ENCODE assay signal across 8 mouse cellular contexts in genomic region chr17:5923281-5923680, GRCm38 (mm10). TPM values are rescaled to one million over a fixed set of nuclear protein-coding genes. Genes with fewer than 3 reads are reported as not detected.
A peak's percentile ranks its signal among the peaks of the same experiment; 100 is the strongest.
DNase-seq lines count a peak whose midpoint lies in the region; ATAC-seq and TF ChIP-seq lines count a peak whose summit lies in the region.
"Had no signal": no experiment of that assay in that cellular context is flagged by ENCODE, and none has a peak within 500 bp of the region (broad histone marks: within the 10 kb centered on the region; RNA-seq: fewer than 3 reads in every experiment).

No protein-coding gene starts in this region.

- no peaks in the 10 kb centered on the region for H3K27me3 ChIP-seq in kidney, embryonic 15.5 days
- no peaks in the 10 kb centered on the region for H3K27me3 ChIP-seq in ES-Bruce4 (ENCODE audit: control insufficient read depth, insufficient read depth, low read length, poor library complexity, severe bottlenecking)
- no peaks in the 10 kb centered on the region for H3K27me3 ChIP-seq in hindbrain, postnatal 0 days (ENCODE audit: insufficient read depth, low read length)
- no peaks in the 10 kb centered on the region for H3K27me3 ChIP-seq in kidney, embryonic 16.5 days (ENCODE audit: insufficient read depth, low read length)
- H3K27me3 ChIP-seq: embryonic facial prominence, embryonic 15.5 days had no signal

- TF ChIP-seq CTCF in ES-Bruce4 (IDR thresholded peaks at IDR 0.05; ENCODE audit: low read depth, low read length) = peak; percentile 66
- TF ChIP-seq CTCF in hindbrain, postnatal 0 days (IDR thresholded peaks at IDR 0.05; ENCODE audit: low read depth) = peak; percentile 80

- peaks cover 95% of the 10 kb centered on the region for H3K36me3 ChIP-seq in kidney, embryonic 15.5 days
- H3K36me3 ChIP-seq in ES-Bruce4 (ENCODE audit: control insufficient read depth, insufficient read depth, low read length, poor library complexity, severe bottlenecking) = no peaks in the 10 kb centered on the region
- H3K36me3 ChIP-seq in hindbrain, postnatal 0 days (ENCODE audit: insufficient read depth, low read length) = peaks cover 22% of the 10 kb centered on the region
- H3K36me3 ChIP-seq in kidney, embryonic 16.5 days (ENCODE audit: insufficient read depth, low read length) = peaks cover 76% of the 10 kb centered on the region

- DNase-seq in kidney, postnatal 14 days = peak; percentile 43
- DNase-seq in NIH3T3 (ENCODE audit: low read depth) = peak; percentile 42
- peak; percentile 78 for DNase-seq in hindbrain, postnatal 0 days (ENCODE audit: low spot score)
- peak; percentile 53 to 72 for DNase-seq in right cerebral cortex, adult 2 months (ENCODE audit: low spot score in 2 of 2)

- TF ChIP-seq POLR2A in ES-Bruce4 (IDR thresholded peaks at IDR 0.05; ENCODE audit: insufficient read depth, low read length) = no peak

- no peak for TF ChIP-seq EP300 in ES-Bruce4 (IDR thresholded peaks at IDR 0.05; ENCODE audit: insufficient read depth, low read depth, low read length)

- H3K4me1 ChIP-seq in kidney, embryonic 15.5 days = no peaks in the 10 kb centered on the region
- H3K4me1 ChIP-seq in ES-Bruce4 (ENCODE audit: control insufficient read depth, insufficient read depth, low read length) = no peaks in the 10 kb centered on the region
- H3K4me1 ChIP-seq in hindbrain, postnatal 0 days (ENCODE audit: insufficient read depth, low read length) = no peaks in the 10 kb centered on the region
- H3K4me1 ChIP-seq in kidney, embryonic 16.5 days (ENCODE audit: insufficient read depth, low read length) = no peaks in the 10 kb centered on the region
- H3K4me1 ChIP-seq: embryonic facial prominence, embryonic 15.5 days had no signal

- WGBS in kidney, embryonic 15.5 days = 77% methylated on average over 9 of the region's 9 CpGs
- WGBS in hindbrain, postnatal 0 days = 63% methylated on average over 9 of the region's 9 CpGs
- WGBS in kidney, embryonic 16.5 days = 79% methylated on average over 9 of the region's 9 CpGs

- no peak overlapping the region for H3K9ac ChIP-seq in kidney, embryonic 15.5 days
- H3K9ac ChIP-seq in ES-Bruce4 (ENCODE audit: low read depth, poor library complexity, severe bottlenecking) = no peak overlapping the region
- no peak overlapping the region for H3K9ac ChIP-seq in hindbrain, postnatal 0 days (replicated peaks; ENCODE audit: low read length)
- H3K9ac ChIP-seq in kidney, embryonic 16.5 days (replicated peaks; ENCODE audit: low read length) = no peak overlapping the region
- H3K9ac ChIP-seq: embryonic facial prominence, embryonic 15.5 days had no signal

- H3K27ac ChIP-seq in kidney, embryonic 15.5 days = no peak overlapping the region
- no peak overlapping the region for H3K27ac ChIP-seq in ES-Bruce4 (ENCODE audit: insufficient read depth, low read length)
- H3K27ac ChIP-seq in hindbrain, postnatal 0 days = no peak overlapping the region
- no peak overlapping the region for H3K27ac ChIP-seq in kidney, embryonic 16.5 days (ENCODE audit: low read length)
- H3K27ac ChIP-seq: embryonic facial prominence, embryonic 15.5 days had no signal

- H3K4me2 ChIP-seq in kidney, embryonic 15.5 days = no peak overlapping the region
- H3K4me2 ChIP-seq in hindbrain, postnatal 0 days (ENCODE audit: low read depth, low read length) = no peak overlapping the region
- H3K4me2 ChIP-seq in kidney, embryonic 16.5 days (replicated peaks; ENCODE audit: low read depth, low read length) = no peak overlapping the region
- H3K4me2 ChIP-seq: embryonic facial prominence, embryonic 15.5 days had no signal

- H3K9me3 ChIP-seq in kidney, embryonic 15.5 days (replicated peaks) = no peaks in the 10 kb centered on the region
- no peaks in the 10 kb centered on the region for H3K9me3 ChIP-seq in ES-Bruce4 (replicated peaks; ENCODE audit: control insufficient read depth, insufficient read depth, low read length, poor library complexity, severe bottlenecking)
- H3K9me3 ChIP-seq in hindbrain, postnatal 0 days (ENCODE audit: low read length) = no peaks in the 10 kb centered on the region
- no peaks in the 10 kb centered on the region for H3K9me3 ChIP-seq in kidney, embryonic 16.5 days (ENCODE audit: low read length)
- H3K9me3 ChIP-seq: embryonic facial prominence, embryonic 15.5 days had no signal

- H3K4me3 ChIP-seq in kidney, embryonic 15.5 days (replicated peaks) = no peak overlapping the region
- no peak overlapping the region for H3K4me3 ChIP-seq in ES-Bruce4 (ENCODE audit: low read depth, low read length)
- no peak overlapping the region for H3K4me3 ChIP-seq in hindbrain, postnatal 0 days (ENCODE audit: low read length)
- H3K4me3 ChIP-seq in kidney, embryonic 16.5 days (ENCODE audit: low read length) = no peak overlapping the region
- H3K4me3 ChIP-seq: embryonic facial prominence, embryonic 15.5 days had no signal

- ATAC-seq in kidney, embryonic 15.5 days (replicated peaks; ENCODE audit: low FRiP score) = no peak
- ATAC-seq in hindbrain, postnatal 0 days = peak; percentile 65; the same call in 1 of the 2 replicates
- no peak for ATAC-seq in kidney, embryonic 16.5 days (ENCODE audit: low FRiP score, low TSS enrichment)

RNA-seq across cellular contexts. Expression of gene Synj2, which starts 17.8 kb away (rescaled TPM):
- 3.2 and 3.8 TPM in 2 replicates for polyA plus RNA-seq in kidney, embryonic 15.5 days (2015; fragmentation: Nextera tagmentation; extraction: Ambion mirVana)
- 7.6 and 11.3 TPM in 2 replicates for polyA plus RNA-seq in ES-Bruce4 (2011; ENCODE audit: insufficient read depth, insufficient read length, low read depth, missing spikeins)
- total RNA-seq in hindbrain, postnatal 0 days (2014; rRNA removed) = 4.8 and 6.9 TPM in 2 replicates
- 2.1 and 2.9 TPM in 2 replicates for polyA plus RNA-seq in hindbrain, postnatal 0 days (2015; fragmentation: Nextera tagmentation; extraction: Ambion mirVana)
- polyA plus RNA-seq in kidney, embryonic 16.5 days (2015; fragmentation: Nextera tagmentation; extraction: Ambion mirVana) = 4.0 and 4.3 TPM in 2 replicates
